In the genomic region with DNA sequence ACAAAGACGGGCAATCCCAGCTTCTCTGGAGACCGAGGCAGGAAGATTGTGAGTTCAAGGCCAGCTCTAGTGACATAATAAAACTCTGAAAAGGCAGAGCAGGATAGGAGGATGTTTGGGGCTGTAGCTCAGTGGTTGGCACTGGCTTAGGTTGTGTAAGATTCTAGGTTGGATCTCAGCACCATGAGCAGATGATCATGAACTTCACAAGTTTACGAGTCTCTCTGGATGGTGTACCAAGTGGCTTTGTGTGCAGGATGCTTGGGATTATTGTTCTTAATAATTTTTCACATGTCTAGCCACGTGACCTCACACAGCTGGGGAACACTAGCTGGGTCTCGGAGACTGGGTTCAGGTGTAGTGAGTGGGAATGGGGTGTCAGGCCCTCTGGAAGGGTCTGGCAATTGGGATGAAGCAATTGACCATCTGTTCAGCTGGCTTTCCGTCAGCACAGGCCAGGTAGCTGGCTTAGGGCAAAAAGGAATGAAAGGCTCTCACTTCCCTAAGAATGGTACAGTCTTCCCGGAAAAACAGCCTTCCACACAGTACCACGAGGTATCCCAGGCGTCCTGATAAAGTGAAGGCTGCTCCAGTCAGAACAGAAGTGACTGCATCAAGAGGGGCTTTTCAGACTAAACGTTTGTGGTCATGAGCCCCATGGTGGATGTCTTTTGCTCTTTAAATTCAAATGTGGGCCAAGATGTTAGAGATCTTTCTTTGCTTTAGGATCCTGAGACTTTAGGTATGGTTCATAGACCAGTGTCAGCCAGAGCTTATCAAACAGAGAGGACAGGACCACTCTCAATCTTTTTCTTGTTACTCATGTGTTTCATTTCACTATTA, we compare ENCODE assay signal across 16 mouse cellular contexts. TPM values are rescaled to one million over a fixed set of nuclear protein-coding genes. Genes with fewer than 3 reads are reported as not detected.
DNase-seq lines count a peak whose midpoint lies in the region; ATAC-seq and TF ChIP-seq lines count a peak whose summit lies in the region.
"Had no signal": no experiment of that assay in that cellular context is flagged by ENCODE, and none has a peak within 500 bp of the region (broad histone marks: within the 10 kb centered on the region; RNA-seq: fewer than 3 reads in every experiment).

No protein-coding gene starts in this region.

- intact Hi-C loops in left cerebral cortex, postnatal 4 days (cut with DNase I), result no loop called here

- H3K4me3 ChIP-seq in cortical plate, adult 2 months (ENCODE audit: insufficient read depth, low read length), result no peak overlapping the region
- H3K4me3 ChIP-seq: stomach, embryonic 15.5 days had no signal

- no peaks in the 10 kb centered on the region for H3K4me1 ChIP-seq in cortical plate, adult 2 months (ENCODE audit: control insufficient read depth, insufficient read depth, low read length)
- H3K4me1 ChIP-seq: stomach, embryonic 15.5 days had no signal

- no peak for DNase-seq in cerebellum, postnatal 4 days (ENCODE audit: low spot score in 2 of 2)
- peak; percentile 34 for DNase-seq in left cerebral cortex, postnatal 4 days
- no peak for DNase-seq in left cerebral cortex, adult 8-10 months (ENCODE audit: low spot score in 2 of 2)
- peak; percentile 66 for DNase-seq in cerebellum, adult 11 months
- DNase-seq in spleen, postnatal 36 days (ENCODE audit: low spot score in 2 of 2), result no peak
- DNase-seq in urinary bladder, postnatal 10 days (ENCODE audit: low spot score), result no peak
- DNase-seq: adrenal gland, postnatal 10 days; forebrain, postnatal 0 days; gastrocnemius, postnatal 36 days; right cerebral cortex, postnatal 14 days had no signal

- no peak for TF ChIP-seq POLR2A in cortical plate, adult 2 months (IDR thresholded peaks at IDR 0.05; ENCODE audit: extremely low read depth, insufficient read depth, low read length)

- peak; percentile 82 for ATAC-seq in cerebellum, adult (ENCODE audit: insufficient number of reproducible peaks, low FRiP score, low TSS enrichment)
- ATAC-seq: forebrain, postnatal 0 days; intestine, embryonic 16.5 days had no signal

- H3K27ac ChIP-seq in cortical plate, adult 2 months (ENCODE audit: insufficient read depth, low read length), result 0 out of 2 replicates have a peak overlapping the region, but pooled peaks have one; percentile 6
- H3K27ac ChIP-seq: stomach, embryonic 15.5 days had no signal

- no peak for TF ChIP-seq CTCF in cortical plate, adult 2 months (IDR thresholded peaks at IDR 0.05; ENCODE audit: extremely low read depth, insufficient read depth, low read length)

RNA-seq across cellular contexts. Expression of a gene that starts 16.7 kb away (rescaled TPM):
- 10 to 100 TPM; 25.7 to 38.9 TPM for total RNA-seq in left cerebral cortex, postnatal 4 days (2021)
- 10 to 100 TPM; 22.7 to 37.5 (median 25.6) TPM for total RNA-seq in left cerebral cortex, adult 8-10 months (2022)
- 13.2 and 14.7 TPM in 2 replicates for polyA plus RNA-seq in cortical plate, adult 2 months (2012; rRNA removed)

RNA-seq across cellular contexts. Expression of a gene that starts 32.2 kb away (rescaled TPM):
- total RNA-seq in left cerebral cortex, postnatal 4 days (2021), result not detected
- not detected for total RNA-seq in left cerebral cortex, adult 8-10 months (2022)
- polyA plus RNA-seq in cortical plate, adult 2 months (2012; rRNA removed), result not detected in 2 replicates
- total RNA-seq: common myeloid progenitor, adult 5-6 weeks; forebrain, postnatal 0 days; gastrocnemius, postnatal 36 days; left cerebral cortex, postnatal 14 days had no signal

Comparison
In these comparisons a context has a peak if more than half of its experiments do, and no peak if none do; other contexts are left out.
1. DNase-seq: peak in left cerebral cortex, postnatal 4 days (single experiment) and cerebellum, adult 11 months (single experiment); none in cerebellum, postnatal 4 days (0 of 2), left cerebral cortex, adult 8-10 months (0 of 2), spleen, postnatal 36 days (0 of 2) and urinary bladder, postnatal 10 days (single experiment).